ENCODE assay signal across 9 mouse cellular contexts in genomic region chr9:107659551-107659950, GRCm38 (mm10). TPM values are rescaled to one million over a fixed set of nuclear protein-coding genes. Genes with fewer than 3 reads are reported as not detected.
DNase-seq lines count a peak whose midpoint lies in the region; ATAC-seq lines count a peak whose summit lies in the region.
"Had no signal": no experiment of that assay in that cellular context is flagged by ENCODE, and none has a peak within 500 bp of the region (broad histone marks: within the 10 kb centered on the region; RNA-seq: fewer than 3 reads in every experiment).

No protein-coding gene starts in this region.

- no peak for ATAC-seq in megakaryocyte progenitor cell, adult 5-6 weeks (replicated peaks; ENCODE audit: poor library complexity)
- no peak for ATAC-seq in megakaryocyte-erythroid progenitor cell, adult 5-6 weeks (replicated peaks; ENCODE audit: low FRiP score, low TSS enrichment, poor library complexity, severe bottlenecking)

- DNase-seq in layer of hippocampus, adult 18-20 months (ENCODE audit: low spot score in 2 of 2) = peak; percentile 66 to 75
- no peak for DNase-seq in layer of hippocampus, postnatal 25 days (ENCODE audit: extremely low spot score in 1 of 2, low spot score in 1 of 2)
- DNase-seq in frontal cortex, postnatal 10 days (ENCODE audit: low spot score in 2 of 2) = peak; percentile 67 to 78
- DNase-seq in left cerebral cortex, postnatal 14 days (ENCODE audit: low spot score in 2 of 2) = peak; percentile 63 to 73
- peak; percentile 73 for DNase-seq in right cerebral cortex, postnatal 25 days
- DNase-seq in kidney, postnatal 10 days = no peak
- DNase-seq: thymus, postnatal 36 days had no signal

- intact Hi-C loops in left cerebral cortex, postnatal 14 days (cut with DNase I) = no loop called here

RNA-seq across cellular contexts. Expression of gene Slc38a3, which starts 9.8 kb away (rescaled TPM):
- total RNA-seq in layer of hippocampus, adult 18-20 months (2021) = 10 to 100 TPM; 57.8 to 62.6 TPM
- total RNA-seq in layer of hippocampus, postnatal 25 days (2021) = 10 to 100 TPM; 57.8 to 66.2 TPM
- total RNA-seq in left cerebral cortex, postnatal 14 days (2021) = 10 to 100 TPM; 79.5 to 87.1 TPM
- total RNA-seq in megakaryocyte progenitor cell, adult 5-6 weeks (2015) = not detected in 2 replicates
- total RNA-seq in megakaryocyte progenitor cell, adult 5-6 weeks (2017) = not detected in 2 replicates
- not detected in 2 replicates for total RNA-seq in megakaryocyte-erythroid progenitor cell, adult 5-6 weeks (2014; fragmentation: Nextera tagmentation)
- total RNA-seq in megakaryocyte-erythroid progenitor cell, adult 5-6 weeks (2017) = not detected in 2 replicates

RNA-seq across cellular contexts. Expression of gene Gnat1, which starts 20.0 kb away (rescaled TPM):
- total RNA-seq in layer of hippocampus, adult 18-20 months (2021) = not detected
- not detected for total RNA-seq in layer of hippocampus, postnatal 25 days (2021)
- total RNA-seq in left cerebral cortex, postnatal 14 days (2021) = under 1 TPM; 0.42 to 0.66 TPM
- total RNA-seq in megakaryocyte progenitor cell, adult 5-6 weeks (2015) = 0.12 TPM in 1 of 2 replicates, not detected in the other
- total RNA-seq in megakaryocyte progenitor cell, adult 5-6 weeks (2017) = not detected in 2 replicates
- not detected in 2 replicates for total RNA-seq in megakaryocyte-erythroid progenitor cell, adult 5-6 weeks (2014; fragmentation: Nextera tagmentation)
- 5.3 TPM in 1 of 2 replicates, not detected in the other for total RNA-seq in megakaryocyte-erythroid progenitor cell, adult 5-6 weeks (2017)

RNA-seq across cellular contexts. Expression of gene Gnai2, which starts 24.4 kb away (rescaled TPM):
- 100 to 1,000 TPM; 228 to 231 TPM for total RNA-seq in layer of hippocampus, adult 18-20 months (2021)
- 100 to 1,000 TPM; 208 to 223 TPM for total RNA-seq in layer of hippocampus, postnatal 25 days (2021)
- total RNA-seq in left cerebral cortex, postnatal 14 days (2021) = 100 to 1,000 TPM; 205 to 220 TPM
- total RNA-seq in megakaryocyte progenitor cell, adult 5-6 weeks (2015) = 333 and 362 TPM in 2 replicates
- 423 and 432 TPM in 2 replicates for total RNA-seq in megakaryocyte progenitor cell, adult 5-6 weeks (2017)
- total RNA-seq in megakaryocyte-erythroid progenitor cell, adult 5-6 weeks (2014; fragmentation: Nextera tagmentation) = 204 and 225 TPM in 2 replicates
- 215 and 228 TPM in 2 replicates for total RNA-seq in megakaryocyte-erythroid progenitor cell, adult 5-6 weeks (2017)

RNA-seq across cellular contexts. Expression of gene Sema3b, which starts 50.5 kb away (rescaled TPM):
- total RNA-seq in layer of hippocampus, adult 18-20 months (2021) = 1 to 10 TPM; 1.5 to 2.5 TPM
- 1 to 10 TPM; 2.2 to 2.7 TPM for total RNA-seq in layer of hippocampus, postnatal 25 days (2021)
- total RNA-seq in left cerebral cortex, postnatal 14 days (2021) = 1 to 10 TPM; 3.2 to 3.8 TPM
- not detected in 2 replicates for total RNA-seq in megakaryocyte progenitor cell, adult 5-6 weeks (2015)
- not detected in 2 replicates for total RNA-seq in megakaryocyte progenitor cell, adult 5-6 weeks (2017)
- 0.50 TPM in 1 of 2 replicates, not detected in the other for total RNA-seq in megakaryocyte-erythroid progenitor cell, adult 5-6 weeks (2014; fragmentation: Nextera tagmentation)
- not detected in 2 replicates for total RNA-seq in megakaryocyte-erythroid progenitor cell, adult 5-6 weeks (2017)

RNA-seq across cellular contexts. Expression of gene Sema3f, which starts 50.7 kb away (rescaled TPM):
- total RNA-seq in layer of hippocampus, adult 18-20 months (2021) = 1 to 10 TPM; 2.8 to 5.9 TPM
- 1 to 10 TPM; 2.9 to 4.2 TPM for total RNA-seq in layer of hippocampus, postnatal 25 days (2021)
- 10 to 100 TPM; 11.7 to 16.2 TPM for total RNA-seq in left cerebral cortex, postnatal 14 days (2021)
- total RNA-seq in megakaryocyte progenitor cell, adult 5-6 weeks (2015) = not detected in 2 replicates
- total RNA-seq in megakaryocyte progenitor cell, adult 5-6 weeks (2017) = 1.00 TPM in 1 of 2 replicates, not detected in the other
- total RNA-seq in megakaryocyte-erythroid progenitor cell, adult 5-6 weeks (2014; fragmentation: Nextera tagmentation) = 0.94 TPM in 1 of 2 replicates, not detected in the other
- not detected in 2 replicates for total RNA-seq in megakaryocyte-erythroid progenitor cell, adult 5-6 weeks (2017)

Comparison
In these comparisons a context has a peak if more than half of its experiments do, and no peak if none do; other contexts are left out.
1. DNase-seq: peak in layer of hippocampus, adult 18-20 months (2 of 2), frontal cortex, postnatal 10 days (2 of 2), left cerebral cortex, postnatal 14 days (2 of 2) and right cerebral cortex, postnatal 25 days (single experiment); none in layer of hippocampus, postnatal 25 days (0 of 2) and kidney, postnatal 10 days (single experiment).
2. RNA of gene Slc38a3, which starts 9.8 kb away (total RNA-seq): 79.5 to 87.1 TPM in left cerebral cortex, postnatal 14 days, 57.8 to 66.2 TPM in layer of hippocampus, postnatal 25 days and 57.8 to 62.6 TPM in layer of hippocampus, adult 18-20 months; not detected in megakaryocyte progenitor cell, adult 5-6 weeks and not detected in megakaryocyte-erythroid progenitor cell, adult 5-6 weeks; every median in the first group is over 10 times any median in the second.